Mouse (Mus musculus): ENCODE data around the gene Slc9a3r1. TPM values are rescaled to one million over a fixed set of nuclear protein-coding genes. Genes with fewer than 3 reads are reported as not detected.

Gene Slc9a3r1
- polyA plus RNA-seq, 1 experiment from 2014 or later: 28.3 TPM

Other genes with a start within 250 kb of the Slc9a3r1 start
- gene Cd300lb, start 229.0 kb upstream of the Slc9a3r1 start, polyA plus RNA-seq (2015; fragmentation: Nextera tagmentation; extraction: Ambion mirVana): 0.15 and 0.32 TPM in 2 replicates
- gene Cd300c, start 194.2 kb upstream of the Slc9a3r1 start, polyA plus RNA-seq (2015; fragmentation: Nextera tagmentation; extraction: Ambion mirVana): not detected in 2 replicates
- gene Cd300ld, start 173.4 kb upstream of the Slc9a3r1 start, polyA plus RNA-seq (2015; fragmentation: Nextera tagmentation; extraction: Ambion mirVana): 0.07 TPM in 1 of 2 replicates, not detected in the other
- gene Cd300c2, start 161.5 kb upstream of the Slc9a3r1 start, polyA plus RNA-seq (2015; fragmentation: Nextera tagmentation; extraction: Ambion mirVana): 1.4 and 2.1 TPM in 2 replicates
- gene Cd300ld2, start 147.1 kb upstream of the Slc9a3r1 start, polyA plus RNA-seq (2015; fragmentation: Nextera tagmentation; extraction: Ambion mirVana): not detected in 2 replicates
- gene Cd300ld4, start 136.3 kb upstream of the Slc9a3r1 start, polyA plus RNA-seq (2015; fragmentation: Nextera tagmentation; extraction: Ambion mirVana): not detected in 2 replicates
- gene Cd300ld5, start 125.6 kb upstream of the Slc9a3r1 start, polyA plus RNA-seq (2015; fragmentation: Nextera tagmentation; extraction: Ambion mirVana): not detected in 2 replicates
- gene Cd300ld3, start 114.9 kb upstream of the Slc9a3r1 start, polyA plus RNA-seq (2015; fragmentation: Nextera tagmentation; extraction: Ambion mirVana): not detected in 2 replicates
- gene Cd300e, start 101.2 kb upstream of the Slc9a3r1 start, polyA plus RNA-seq (2015; fragmentation: Nextera tagmentation; extraction: Ambion mirVana): not detected in 2 replicates
- 0.89 and 0.98 TPM in 2 replicates for gene Rab37, start 71.9 kb upstream of the Slc9a3r1 start, polyA plus RNA-seq (2015; fragmentation: Nextera tagmentation; extraction: Ambion mirVana)
- gene Cd300lf, start 29.3 kb upstream of the Slc9a3r1 start, polyA plus RNA-seq (2015; fragmentation: Nextera tagmentation; extraction: Ambion mirVana): 0.38 and 0.56 TPM in 2 replicates
- 11.9 and 13.9 TPM in 2 replicates for gene Tmem104, start 24.1 kb downstream of the Slc9a3r1 start, polyA plus RNA-seq (2015; fragmentation: Nextera tagmentation; extraction: Ambion mirVana)
- 21.2 and 23.9 TPM in 2 replicates for gene Nat9, start 24.5 kb downstream of the Slc9a3r1 start, polyA plus RNA-seq (2015; fragmentation: Nextera tagmentation; extraction: Ambion mirVana)
- not detected in 2 replicates for gene Grin2c, start 103.9 kb downstream of the Slc9a3r1 start, polyA plus RNA-seq (2015; fragmentation: Nextera tagmentation; extraction: Ambion mirVana)
- 14.5 and 15.3 TPM in 2 replicates for gene Fdxr, start 113.7 kb downstream of the Slc9a3r1 start, polyA plus RNA-seq (2015; fragmentation: Nextera tagmentation; extraction: Ambion mirVana)
- 0.31 and 0.43 TPM in 2 replicates for gene Fads6, start 134.3 kb downstream of the Slc9a3r1 start, polyA plus RNA-seq (2015; fragmentation: Nextera tagmentation; extraction: Ambion mirVana)
- gene Otop2, start 143.8 kb downstream of the Slc9a3r1 start, polyA plus RNA-seq (2015; fragmentation: Nextera tagmentation; extraction: Ambion mirVana): 0.20 TPM in 1 of 2 replicates, not detected in the other
- not detected in 2 replicates for gene Ush1g, start 158.7 kb downstream of the Slc9a3r1 start, polyA plus RNA-seq (2015; fragmentation: Nextera tagmentation; extraction: Ambion mirVana)
- gene Otop3, start 171.4 kb downstream of the Slc9a3r1 start, polyA plus RNA-seq (2015; fragmentation: Nextera tagmentation; extraction: Ambion mirVana): 0.14 TPM in 1 of 2 replicates, not detected in the other
- gene Hid1, start 204.4 kb downstream of the Slc9a3r1 start, polyA plus RNA-seq (2015; fragmentation: Nextera tagmentation; extraction: Ambion mirVana): 4.0 and 6.2 TPM in 2 replicates
- 12.3 and 14.1 TPM in 2 replicates for gene Cdr2l, start 218.6 kb downstream of the Slc9a3r1 start, polyA plus RNA-seq (2015; fragmentation: Nextera tagmentation; extraction: Ambion mirVana)
- 173 and 181 TPM in 2 replicates for gene Mrpl58, start 240.4 kb downstream of the Slc9a3r1 start, polyA plus RNA-seq (2015; fragmentation: Nextera tagmentation; extraction: Ambion mirVana)

Measured in embryonic facial prominence, embryonic 13.5 days (tissue).